Mouse (Mus musculus): ENCODE data around the gene Dapk3.
"Not testable (repeated sequence)": the region's sequence is repeated elsewhere in the genome, so short reads cannot be mapped to it uniquely, and the experiment has no call there.

The Dapk3 gene

GRCm38 (mm10) chr10:81178927-81179326, 3.9 kb upstream of the Dapk3 start:
- no peak for DNase-seq (ENCODE audit: low read depth, low spot score)

GRCm38 (mm10) chr10:81179451-81180342, 3.1 kb upstream of the Dapk3 start:
- DNase-seq (ENCODE audit: low read depth, low spot score), result no peak

GRCm38 (mm10) chr10:81180946-81181345, 1.9 kb upstream of the Dapk3 start:
- no peak for DNase-seq (ENCODE audit: low read depth, low spot score)

GRCm38 (mm10) chr10:81181860-81182259, 945 bp upstream of the Dapk3 start:
- not testable (repeated sequence) for DNase-seq (ENCODE audit: low read depth, low spot score)

- DNase-seq (ENCODE audit: low read depth, low spot score), result no peak
Measured at GRCm38 (mm10) chr10:81183805-81184204, 1.0 kb downstream of the Dapk3 start, which contains the start of gene 4930442H23Rik. 4930442H23Rik (minus strand) TSS chr10:81183849.

- DNase-seq (ENCODE audit: low read depth, low spot score), result peak; percentile 61
Measured at GRCm38 (mm10) chr10:81184765-81185164, 2.0 kb downstream of the Dapk3 start.

- no peak for DNase-seq (ENCODE audit: low read depth, low spot score)
Measured at GRCm38 (mm10) chr10:81187161-81187560, 4.4 kb downstream of the Dapk3 start.

- no peak for DNase-seq (ENCODE audit: low read depth, low spot score)
Measured at GRCm38 (mm10) chr10:81189821-81190220, 7.0 kb downstream of the Dapk3 start.

GRCm38 (mm10) chr10:81190236-81190911, 7.6 kb downstream of the Dapk3 start:
- no peak for DNase-seq (ENCODE audit: low read depth, low spot score)

GRCm38 (mm10) chr10:81190912-81191321, 8.1 kb downstream of the Dapk3 start:
- DNase-seq (ENCODE audit: low read depth, low spot score), result no peak

GRCm38 (mm10) chr10:81191342-81191982, 8.7 kb downstream of the Dapk3 start:
- no peak for DNase-seq (ENCODE audit: low read depth, low spot score)

GRCm38 (mm10) chr10:81192270-81192967, 9.6 kb downstream of the Dapk3 start:
- DNase-seq (ENCODE audit: low read depth, low spot score), result peak; percentile 88

- no peak for DNase-seq (ENCODE audit: low read depth, low spot score)
Measured at GRCm38 (mm10) chr10:81192968-81193501, 10.2 kb downstream of the Dapk3 start.

GRCm38 (mm10) chr10:81193991-81194774, 11.4 kb downstream of the Dapk3 start:
- no peak for DNase-seq (ENCODE audit: low read depth, low spot score)

GRCm38 (mm10) chr10:81195300-81195699, 12.5 kb downstream of the Dapk3 start:
- no peak for DNase-seq (ENCODE audit: low read depth, low spot score)

- DNase-seq (ENCODE audit: low read depth, low spot score), result no peak
Measured at GRCm38 (mm10) chr10:81196470-81197065, 13.8 kb downstream of the Dapk3 start.

- DNase-seq (ENCODE audit: low read depth, low spot score), result no peak
Measured at GRCm38 (mm10) chr10:81197305-81197704, 14.5 kb downstream of the Dapk3 start.

GRCm38 (mm10) chr10:81198230-81198629, 15.4 kb downstream of the Dapk3 start:
- peak; percentile 80 for DNase-seq (ENCODE audit: low read depth, low spot score)

- no peak for DNase-seq (ENCODE audit: low read depth, low spot score)
Measured at GRCm38 (mm10) chr10:81198990-81199389, 16.2 kb downstream of the Dapk3 start.

- DNase-seq (ENCODE audit: low read depth, low spot score), result no peak
Measured at GRCm38 (mm10) chr10:81200141-81200540, 17.3 kb downstream of the Dapk3 start.
